Mouse (Mus musculus): ENCODE data around the gene Cst7.
"Not testable (repeated sequence)": the region's sequence is repeated elsewhere in the genome, so short reads cannot be mapped to it uniquely, and the experiment has no call there.

Cst7 gene

GRCm38 (mm10) chr2:150569847-150570590 lies at the start of gene Cst7:
Cst7 (plus strand) TSS chr2:150570415.
- no peak for DNase-seq (ENCODE audit: low spot score)

GRCm38 (mm10) chr2:150525703-150526207 lies 44.5 kb upstream of the Cst7 start:
- no peak for DNase-seq (ENCODE audit: low spot score)

- not testable (repeated sequence) for DNase-seq (ENCODE audit: low spot score)
Measured at GRCm38 (mm10) chr2:150549576-150549975, 20.6 kb upstream of the Cst7 start.

GRCm38 (mm10) chr2:150558568-150558967 lies 11.6 kb upstream of the Cst7 start:
- DNase-seq (ENCODE audit: low spot score) = no peak

- no peak for DNase-seq (ENCODE audit: low spot score)
Measured at GRCm38 (mm10) chr2:150567051-150567450, 3.2 kb upstream of the Cst7 start.

DNA sequence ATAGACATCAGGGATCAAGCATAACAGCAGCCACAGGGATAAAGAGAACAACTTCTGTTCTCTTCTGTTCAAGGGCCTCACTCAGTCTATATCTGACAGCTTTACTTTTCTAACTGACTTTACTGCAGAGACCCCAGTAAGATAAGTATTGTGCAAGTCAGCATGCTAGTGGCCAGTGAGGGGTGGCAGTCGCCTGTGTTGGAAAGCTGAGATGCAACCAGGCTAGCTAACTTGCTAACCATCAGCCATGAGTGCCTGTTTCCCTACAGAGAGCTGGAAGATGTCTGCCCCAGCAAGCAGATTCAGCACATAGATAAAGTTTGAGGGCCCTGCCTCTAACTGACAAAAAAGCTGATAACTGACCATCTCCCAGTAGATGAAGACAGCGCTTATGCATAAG lies 546 bp downstream of the Cst7 start:
- DNase-seq (ENCODE audit: low spot score) = no peak

- DNase-seq (ENCODE audit: low spot score) = no peak
Measured at GRCm38 (mm10) chr2:150572463-150572862, 2.2 kb downstream of the Cst7 start.

DNA sequence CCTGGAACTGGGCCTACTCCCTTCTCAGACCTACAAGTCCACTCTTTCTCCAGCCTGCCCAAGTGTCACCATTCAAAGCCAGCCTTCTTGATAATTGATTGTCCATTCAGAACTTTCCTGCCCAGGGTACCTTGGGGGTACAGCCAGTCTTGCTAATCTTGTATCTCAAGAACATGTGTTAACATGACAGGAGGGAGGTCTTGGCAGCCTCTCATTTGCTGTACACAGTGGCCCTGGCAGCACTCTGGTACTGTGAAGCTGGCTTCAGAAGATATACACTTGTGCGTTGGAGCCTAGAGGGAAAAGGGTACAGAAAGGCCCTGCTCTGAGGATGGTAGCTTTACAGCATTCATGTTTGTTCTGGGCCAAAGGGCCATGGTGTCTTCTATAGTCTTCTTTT lies 6.0 kb downstream of the Cst7 start:
- no peak for DNase-seq (ENCODE audit: low spot score)

- no peak for DNase-seq (ENCODE audit: low spot score)
Measured at GRCm38 (mm10) chr2:150578603-150579002, 8.4 kb downstream of the Cst7 start.

DNA sequence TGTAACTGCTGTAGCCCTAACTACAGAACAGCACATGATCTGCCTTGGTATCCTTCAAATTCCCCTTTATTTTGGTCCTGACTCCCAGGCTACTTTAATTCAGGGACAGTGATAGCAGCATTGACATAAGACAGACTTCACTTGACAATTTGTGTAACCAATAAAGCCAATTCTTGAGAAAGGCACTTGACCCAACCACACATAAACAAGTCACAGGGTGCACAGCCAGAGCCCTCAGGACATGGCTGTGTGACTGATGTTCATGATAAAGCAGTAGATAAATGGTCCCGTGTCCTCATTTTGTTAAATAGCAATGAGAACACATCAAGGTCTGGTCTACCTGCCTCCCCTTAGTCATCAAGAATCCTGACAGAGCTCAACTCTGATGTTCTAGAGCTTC lies 9.4 kb downstream of the Cst7 start:
- no peak for DNase-seq (ENCODE audit: low spot score)

DNA sequence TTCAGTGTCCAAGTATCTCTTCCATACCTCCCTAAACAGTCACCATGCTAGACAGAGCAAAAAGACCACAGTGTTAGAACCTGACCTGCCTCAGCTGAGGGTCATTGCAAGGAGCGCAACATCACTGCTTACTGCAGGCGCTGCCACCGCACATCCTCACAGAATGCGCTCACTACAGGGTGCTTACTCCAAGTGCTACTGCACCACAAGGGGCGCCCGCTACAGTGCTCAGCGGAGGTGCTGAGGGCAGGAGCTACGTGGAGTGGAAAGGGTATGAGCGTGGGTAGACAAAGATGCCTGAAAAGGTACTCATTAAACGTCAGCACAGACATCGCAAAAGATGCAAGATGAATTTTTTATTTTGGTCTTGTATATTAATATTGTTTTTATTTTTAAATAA lies 18.9 kb downstream of the Cst7 start:
- DNase-seq (ENCODE audit: low spot score) = no peak

DNA sequence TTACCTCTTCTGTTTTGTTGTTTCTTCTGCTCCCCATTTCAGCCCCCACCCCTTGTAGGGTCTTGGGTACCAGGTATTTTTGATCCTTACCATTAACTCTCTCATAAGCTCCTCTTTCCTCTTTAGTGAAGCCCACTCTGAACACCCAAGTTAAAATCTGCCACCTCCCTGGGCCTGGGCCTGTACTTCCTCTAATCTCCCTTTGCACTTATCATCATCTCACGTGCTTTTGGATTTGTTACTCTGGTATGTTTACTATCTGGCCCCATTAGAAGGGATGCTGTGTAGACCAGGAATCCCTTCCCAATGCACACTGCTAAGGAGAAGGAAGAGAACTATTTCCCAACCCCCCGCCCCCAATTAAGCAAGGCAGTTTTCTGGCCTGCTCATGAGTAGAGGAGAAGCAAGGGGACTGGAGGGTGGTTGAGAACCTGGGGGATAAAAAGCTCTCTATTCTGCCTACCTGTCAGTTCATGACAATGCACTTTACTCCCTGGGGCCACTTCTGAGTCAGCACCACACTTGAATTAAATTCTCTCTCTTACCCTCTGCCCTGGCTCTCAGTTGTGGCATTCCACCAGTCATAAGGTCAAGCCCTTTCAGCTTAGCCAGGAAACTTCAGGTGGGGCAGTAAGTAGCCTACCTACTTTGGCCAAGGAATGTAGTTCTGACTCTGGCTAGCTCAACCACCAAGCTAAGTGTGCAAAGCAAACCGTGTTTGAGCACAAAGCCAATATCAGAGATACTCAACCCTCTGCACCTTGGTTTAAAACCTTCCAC lies 25.4 kb downstream of the Cst7 start:
- no peak for DNase-seq (ENCODE audit: low spot score)

DNA sequence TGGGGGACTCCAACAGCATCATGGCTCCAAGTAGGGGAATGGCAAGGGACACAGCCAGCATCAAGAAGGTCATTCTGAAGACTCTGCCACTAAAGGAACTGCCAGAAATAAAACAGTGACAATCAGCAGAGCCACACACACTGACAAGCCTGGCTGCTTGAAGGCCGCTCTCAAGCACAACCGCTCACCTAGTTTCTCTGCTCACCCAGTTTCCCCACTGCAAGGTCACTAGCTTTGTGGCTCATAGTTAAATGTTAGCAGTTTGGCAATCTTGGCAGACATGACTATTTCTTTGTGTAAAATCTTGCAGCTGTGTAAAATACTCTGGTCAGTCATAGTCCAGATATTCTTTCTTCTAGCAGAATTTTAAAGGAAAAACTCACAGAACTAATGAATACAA lies 30.0 kb downstream of the Cst7 start:
- DNase-seq (ENCODE audit: low spot score) = no peak

- no peak for DNase-seq (ENCODE audit: low spot score)
Measured at GRCm38 (mm10) chr2:150602166-150602565, 32.0 kb downstream of the Cst7 start.

DNA sequence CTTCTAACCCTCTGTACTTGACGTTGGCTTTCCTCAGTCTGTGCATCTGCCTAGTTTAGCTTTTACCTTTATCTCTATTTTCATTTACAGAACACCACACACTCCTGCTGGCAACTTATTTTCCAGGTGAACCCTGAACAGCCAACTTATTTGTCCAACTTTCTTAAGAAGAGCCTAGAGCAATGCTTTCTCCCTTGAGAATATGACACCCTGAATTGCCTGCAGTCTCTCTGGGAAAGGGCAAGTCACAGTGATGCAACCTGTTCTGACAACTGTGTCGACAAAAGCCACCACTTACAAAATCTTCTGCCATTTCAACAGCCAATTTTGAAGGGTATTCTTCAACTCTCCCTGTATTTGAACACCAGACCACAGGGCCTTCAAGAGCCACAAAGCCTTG lies 34.6 kb downstream of the Cst7 start:
- DNase-seq (ENCODE audit: low spot score) = no peak

DNA sequence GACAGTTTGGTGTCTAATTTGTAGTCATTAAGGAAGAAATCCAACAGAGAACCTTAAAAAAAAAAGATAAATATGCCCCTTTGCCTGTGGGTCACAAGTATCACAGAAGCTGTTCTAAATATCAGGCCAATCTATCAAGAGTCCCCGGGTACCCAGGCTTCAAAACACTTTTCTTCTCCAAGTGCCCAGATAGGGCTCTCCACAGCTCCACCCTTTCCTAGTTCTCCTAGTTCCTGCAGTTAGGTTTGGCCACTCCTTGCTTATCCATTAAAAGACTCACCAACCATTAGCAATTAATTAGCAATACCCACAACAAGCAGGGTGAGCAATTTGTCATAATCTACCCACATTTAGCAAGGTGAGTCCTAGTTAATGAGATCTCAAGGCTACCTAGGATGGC lies 36.9 kb downstream of the Cst7 start:
- no peak for DNase-seq (ENCODE audit: low spot score)

DNA sequence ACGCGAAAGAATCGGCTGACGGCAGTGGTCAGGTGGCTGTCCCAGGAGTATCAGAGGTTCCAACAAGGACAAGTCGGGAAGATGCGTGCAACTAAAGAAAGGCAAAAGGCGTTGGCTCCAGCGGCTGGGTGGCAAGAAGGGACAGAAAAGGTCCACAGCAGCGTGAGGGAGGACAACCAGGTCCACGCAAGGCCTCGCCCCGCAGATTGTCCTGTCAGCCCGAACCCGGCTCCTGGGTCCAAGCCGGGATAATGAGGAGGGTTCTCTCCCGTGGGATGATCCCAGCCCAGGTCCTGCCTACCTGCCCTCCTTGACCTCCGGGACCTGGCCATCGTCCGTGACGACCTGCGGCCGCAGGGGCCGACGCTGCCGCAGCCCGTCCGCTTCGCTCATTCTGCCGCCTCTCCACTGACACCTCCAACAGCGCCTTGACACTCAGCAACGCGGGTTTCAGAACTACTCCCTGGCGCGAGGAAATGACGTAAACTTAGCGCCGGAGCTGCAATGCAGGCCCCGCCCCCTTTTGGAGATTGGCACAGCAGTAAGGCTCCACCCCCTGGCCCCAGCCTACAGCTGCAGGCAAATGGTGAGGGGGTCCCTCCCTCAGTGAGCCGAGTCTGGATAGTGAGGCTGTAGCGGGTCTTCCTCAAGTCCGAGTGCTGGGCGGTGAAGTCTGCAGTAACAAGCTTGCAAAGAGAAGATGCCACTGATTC lies 38.0 kb downstream of the Cst7 start, which contains the start of gene Apmap:
Gene Apmap, minus strand, starts transcription at position 481 of the 713 bp plus-strand sequence.
- DNase-seq (ENCODE audit: low spot score) = peak; percentile 96

- DNase-seq (ENCODE audit: low spot score) = peak; percentile 21
Measured at GRCm38 (mm10) chr2:150608872-150609560, 38.8 kb downstream of the Cst7 start.

- no peak for DNase-seq (ENCODE audit: low spot score)
Measured at GRCm38 (mm10) chr2:150610097-150610496, 39.9 kb downstream of the Cst7 start.

DNA sequence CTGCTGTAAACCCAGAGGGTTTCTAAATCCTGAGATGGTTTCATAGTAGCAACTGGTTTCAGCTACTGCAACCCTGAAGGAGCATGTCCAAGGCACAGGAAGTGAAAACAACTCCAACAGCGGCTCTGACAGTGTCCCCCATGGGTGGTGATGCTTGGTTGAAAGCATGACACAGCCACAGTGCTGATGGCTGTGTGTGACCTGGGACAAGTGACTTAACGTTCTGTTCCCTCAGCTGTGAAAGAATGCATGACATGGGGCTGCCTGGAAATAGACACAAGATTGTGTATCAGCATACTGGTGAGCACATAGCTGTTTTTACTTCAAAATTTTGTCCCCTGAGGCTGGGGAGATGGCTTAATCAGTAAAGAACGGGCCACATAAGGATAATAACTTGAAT lies 51.5 kb downstream of the Cst7 start:
- DNase-seq (ENCODE audit: low spot score) = no peak

DNA sequence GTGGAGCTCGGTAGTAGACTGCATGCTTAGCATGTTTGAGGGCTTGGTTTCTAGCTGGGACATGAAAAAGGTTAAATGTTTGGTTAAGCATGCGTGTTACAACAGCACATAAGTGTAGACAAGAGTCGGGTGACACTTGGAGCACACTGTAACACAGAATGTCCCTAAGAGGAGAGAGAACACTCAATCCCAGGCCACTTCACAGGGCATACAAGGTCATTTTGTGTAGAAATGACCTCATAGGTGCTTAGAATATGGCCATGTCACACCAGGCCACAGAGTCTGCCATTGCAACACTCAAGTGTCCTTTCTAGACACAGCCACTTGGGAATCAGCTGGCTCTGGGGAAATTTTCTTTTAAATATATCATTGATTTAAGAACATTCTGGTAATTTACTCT lies 53.7 kb downstream of the Cst7 start:
- no peak for DNase-seq (ENCODE audit: low spot score)

- DNase-seq (ENCODE audit: low spot score) = no peak
Measured at GRCm38 (mm10) chr2:150624926-150625325, 54.7 kb downstream of the Cst7 start.
